Mouse (Mus musculus) liver, embryonic 14.5 days (tissue): ENCODE measurements around the gene Washc4. TPM values are rescaled to one million over a fixed set of nuclear protein-coding genes. Genes with fewer than 3 reads are reported as not detected.

Experiments used
- ATAC-seq: fragments of 200-750 bp; cut with Nextera tagmentation; 2 replicates; pipeline ENCODE4 v1.8.0; 2017; ENCODE audit warnings: moderate number of reproducible peaks, mild to moderate bottlenecking, moderate library complexity; ENCODE audit not compliant: insufficient read depth
- DNase-seq, 3 experiments: peaks; one replicate each; pipeline ENCODE4 v3.0.0-alpha.2; 2012 to 2013; ENCODE audit warnings: low read depth in 3 of 3, low spot score in 3 of 3
- H3K27ac ChIP-seq: fragments of 300-500 bp; sonication (generic); 2 replicates; pipeline ENCODE4 v1.5.1; 2014; ENCODE audit warnings: moderate library complexity, mild to moderate bottlenecking, control low read depth, inconsistent platforms
- H3K27me3 ChIP-seq: fragments of 300-500 bp; sonication (generic); 2 replicates; pipeline ENCODE4 v1.6.1; 2014; ENCODE audit warnings: mild to moderate bottlenecking, low read length, moderate library complexity; ENCODE audit not compliant: control insufficient read depth, insufficient read depth
- H3K36me3 ChIP-seq: fragments of 300-500 bp; sonication (generic); replicated peaks from 2 replicates; pipeline ENCODE4 v1.6.1; 2014; ENCODE audit warnings: low read depth; ENCODE audit not compliant: control insufficient read depth, insufficient read depth
- H3K4me1 ChIP-seq, 2 experiments: fragments of 200-500 bp in 1 of 2; fragments of 300-500 bp in 1 of 2; sonication (generic) in 1 of 2; replicated peaks; 2 replicates each; pipeline ENCODE4 v1.6.1; 2012 to 2014; ENCODE audit warnings: antibody characterized with exemption in 1 of 2, inconsistent platforms in 1 of 2, low read length in 1 of 2; ENCODE audit not compliant: control insufficient read depth in 2 of 2, insufficient read depth in 2 of 2
- H3K4me2 ChIP-seq: fragments of 300-500 bp; sonication (generic); 2 replicates; pipeline ENCODE4 v1.6.1; 2014; ENCODE audit warnings: low read depth, mild to moderate bottlenecking, control low read depth, moderate library complexity
- H3K4me3 ChIP-seq, 2 experiments: fragments of 200-500 bp in 1 of 2; fragments of 300-500 bp in 1 of 2; sonication (generic) in 1 of 2; 2 replicates each; pipeline ENCODE4 v1.5.1; 2012 to 2014; ENCODE audit warnings: low read depth in 2 of 2, low read length in 2 of 2, mild to moderate bottlenecking in 2 of 2, control low read depth in 1 of 2, inconsistent platforms in 1 of 2, moderate library complexity in 1 of 2; ENCODE audit not compliant: insufficient read depth in 1 of 2
- H3K9ac ChIP-seq: fragments of 300-500 bp; sonication (generic); replicated peaks from 2 replicates; pipeline ENCODE4 v1.6.1; 2014; ENCODE audit warnings: mild to moderate bottlenecking, control low read depth, moderate library complexity
- H3K9me3 ChIP-seq: fragments of 300-500 bp; sonication (generic); 2 replicates; pipeline ENCODE4 v1.6.1; 2016; ENCODE audit warnings: low read length, mixed read lengths; ENCODE audit not compliant: control insufficient read depth
- CTCF ChIP-seq: IDR thresholded peaks from 2 replicates; pipeline ENCODE4 v1.5.1; 2016; ENCODE audit warnings: antibody characterized with exemption, low read depth, control low read depth
- EP300 ChIP-seq: IDR thresholded peaks from 2 replicates; pipeline ENCODE4 v1.6.1; 2016; ENCODE audit warnings: antibody characterized with exemption, low read depth
- WGBS: fragments of 180-500 bp; shearing (Covaris S2); extraction: QIAGEN DNeasy Blood & Tissue Kit; methylation state at CpG from one replicate; pipeline ENCODE4 v1.1.7; 2014; ENCODE audit not compliant: insufficient replicate concordance; 5-methylcytosine and 5-hydroxymethylcytosine counted together
- polyA plus RNA-seq, 2 experiments: library from polyadenylated mRNA; depleted of rRNA in 1 of 2; stranded (reverse) in 1 of 2; unstranded in 1 of 2; fragments of >200 nt; fragmentation: Nextera tagmentation in 1 of 2; extraction: Ambion mirVana in 1 of 2; gene quantifications; 2 replicates each; pipeline versions ENCODE4 v1.2.1 to v1.2.3; 2012 to 2014

The Washc4 gene
- 1.8 and 2.7 TPM in 2 replicates for polyA plus RNA-seq (2012; rRNA removed)
- polyA plus RNA-seq (2014; fragmentation: Nextera tagmentation; extraction: Ambion mirVana): 9.6 TPM in 2 replicates

GRCm38 (mm10) chr10:83543439-83544102 is at the start of gene Washc4:
Washc4 (plus strand) TSS chr10:83543752.
- TF ChIP-seq CTCF (no peak), EP300 (no peak)
- H3K4me2 ChIP-seq: peak within 1 kb of the TSS; percentile 73
- peak within 1 kb of the TSS; percentile 27 for H3K27ac ChIP-seq
- H3K4me3 ChIP-seq: peak within 1 kb of the TSS; percentile 89 to 90
- WGBS: 3% methylated on average over 47 of the region's 49 CpGs
- peaks cover 2% of the 10 kb centered on the region in 2 experiments; a peak in 1 of 4 replicates for H3K4me1 ChIP-seq
- H3K27me3 ChIP-seq: no peaks in the 10 kb centered on the region
- H3K9ac ChIP-seq: peak within 1 kb of the TSS; percentile 75
- H3K36me3 ChIP-seq: no peaks in the 10 kb centered on the region
- ATAC-seq (peak; percentile 100), DNase-seq (peak; percentile 76 to 83 (median 78))
- no peaks in the 10 kb centered on the region for H3K9me3 ChIP-seq

GRCm38 (mm10) chr10:83497321-83497720 is 46.2 kb upstream of the Washc4 start:
- Histone ChIP-seq H3K9ac (no peak overlapping the region), H3K4me2 (no peak overlapping the region), H3K36me3 (no peaks in the 10 kb centered on the region), H3K27me3 (no peaks in the 10 kb centered on the region), H3K27ac (no peak overlapping the region), H3K4me3 (no peak overlapping the region), H3K9me3 (no peaks in the 10 kb centered on the region), H3K4me1 (no peaks in the 10 kb centered on the region)
- TF ChIP-seq CTCF (no peak), EP300 (no peak)
- DNase-seq (no peak), ATAC-seq (no peak)
- 75% methylated on average over 13 of the region's 13 CpGs for whole genome bisulfite sequencing

- H3K9ac ChIP-seq: no peak overlapping the region
- no peak overlapping the region for H3K27ac ChIP-seq
- DNase-seq (peak in 1 of 3 experiments; percentile 7), ATAC-seq (no peak)
- no peaks in the 10 kb centered on the region for H3K27me3 ChIP-seq
- no peaks in the 10 kb centered on the region for H3K9me3 ChIP-seq
- H3K4me1 ChIP-seq: no peaks in the 10 kb centered on the region
- H3K4me3 ChIP-seq: no peak overlapping the region
- H3K36me3 ChIP-seq: no peaks in the 10 kb centered on the region
- peak; percentile 38; the same call in 1 of the 2 replicates for TF ChIP-seq CTCF
- TF ChIP-seq EP300: no peak
- 42% methylated on average over 8 of the region's 8 CpGs for WGBS
- no peak overlapping the region for H3K4me2 ChIP-seq
These were observed 34.4 kb upstream of the Washc4 start for GRCm38 (mm10) chr10:83508962-83509660.

- DNase-seq: no peak
- no peaks in the 10 kb centered on the region for H3K27me3 ChIP-seq
- no peak overlapping the region for H3K9ac ChIP-seq
- H3K4me2 ChIP-seq: no peak overlapping the region
- no peaks in the 10 kb centered on the region for H3K36me3 ChIP-seq
- H3K4me1 ChIP-seq: no peaks in the 10 kb centered on the region
- no peak for ATAC-seq
- H3K4me3 ChIP-seq: no peak overlapping the region
- no peaks in the 10 kb centered on the region for H3K9me3 ChIP-seq
- no peak overlapping the region for H3K27ac ChIP-seq
- no peak for TF ChIP-seq EP300
- no peak for TF ChIP-seq CTCF
- 49% methylated on average over 5 of the region's 5 CpGs for WGBS
These were observed 32.2 kb upstream of the Washc4 start for GRCm38 (mm10) chr10:83511304-83511703.

GRCm38 (mm10) chr10:83513736-83514135 is 29.8 kb upstream of the Washc4 start:
- no peaks in the 10 kb centered on the region for H3K36me3 ChIP-seq
- no peak for TF ChIP-seq EP300
- no peak for TF ChIP-seq CTCF
- no peak overlapping the region for H3K4me2 ChIP-seq
- no peak overlapping the region for H3K9ac ChIP-seq
- ATAC-seq (no peak), DNase-seq (no peak)
- H3K27me3 ChIP-seq: no peaks in the 10 kb centered on the region
- no peak overlapping the region for H3K27ac ChIP-seq
- no peaks in the 10 kb centered on the region for H3K9me3 ChIP-seq
- H3K4me3 ChIP-seq: no peak overlapping the region
- H3K4me1 ChIP-seq: no peaks in the 10 kb centered on the region
- 76% methylated on average over 8 of the region's 8 CpGs for WGBS
